Mouse (Mus musculus) urinary bladder, postnatal 25 days (tissue): ENCODE measurements at regions not wholly inside any gene's neighbourhood (a gene's known extent, or its start where the extent isn't known, plus 50 kb on each side); places are given as distances from the start of the nearest gene placed in this dataset.

Experiments used
- DNase-seq: peaks from one replicate; pipeline ENCODE4 v3.0.0; 2022; ENCODE audit warnings: low spot score

DNA sequence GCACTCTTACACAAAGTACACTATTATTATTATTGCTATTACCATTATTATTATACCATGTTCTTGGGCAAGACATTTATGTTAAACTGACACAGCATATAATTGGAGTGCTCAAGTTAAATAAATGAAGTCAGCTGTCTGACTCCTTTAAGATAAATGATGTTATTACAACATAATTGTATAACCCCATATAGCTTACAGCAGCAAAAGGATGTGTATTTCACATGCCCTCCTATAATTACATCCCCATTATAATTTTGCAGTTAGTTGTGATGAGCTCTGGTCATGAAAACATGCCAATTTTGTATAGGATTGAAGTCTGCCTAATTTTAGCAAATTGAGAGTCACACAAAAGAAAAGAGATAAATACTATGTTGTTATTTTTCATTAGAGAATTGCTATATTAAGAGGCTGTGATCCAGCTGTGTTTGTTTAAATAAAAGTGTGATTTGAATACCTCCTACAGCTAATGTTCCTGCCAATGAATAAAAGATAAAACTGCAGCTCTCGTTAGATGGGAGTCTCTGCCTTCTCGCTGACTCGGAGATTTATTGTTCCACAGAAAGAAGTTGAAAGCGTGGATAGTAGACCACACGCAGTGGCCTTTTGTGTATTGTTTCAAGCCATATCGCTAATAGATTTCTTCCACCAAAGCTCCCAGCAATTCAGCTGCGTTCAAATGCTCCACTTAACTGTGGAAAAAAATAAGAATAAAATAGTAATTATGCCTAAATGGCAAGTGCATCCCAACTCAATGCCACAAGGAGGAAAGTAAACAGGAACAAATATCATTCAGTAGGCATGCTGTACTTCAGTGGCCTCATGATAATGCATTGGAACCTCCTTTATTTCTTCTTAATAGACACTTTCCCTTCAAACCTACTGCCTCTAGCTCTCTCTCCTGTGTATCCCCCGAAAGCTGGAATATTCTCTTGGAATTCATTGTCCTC is 194.9 kb upstream of the Gm10192 start:
- DNase-seq, result no peak

DNA sequence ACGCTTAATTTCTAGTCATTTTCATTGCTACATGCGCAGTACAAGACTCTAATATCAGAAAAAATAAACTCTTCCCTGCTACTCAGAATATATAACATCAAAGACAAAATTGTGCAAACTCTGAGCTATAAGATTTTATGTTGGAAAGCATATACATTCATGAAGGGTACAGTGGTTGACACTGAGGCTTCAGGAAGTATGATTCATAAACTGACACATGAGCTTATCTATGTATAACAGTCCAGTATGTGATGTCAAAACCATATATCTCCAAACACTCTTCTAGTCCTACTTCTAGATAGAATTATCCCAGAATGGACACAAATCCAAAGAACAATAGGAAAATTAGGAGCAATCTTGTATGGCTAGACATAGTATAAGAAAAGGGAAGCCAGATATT is 177.5 kb upstream of the Gm10192 start:
- no peak for DNase-seq

DNA sequence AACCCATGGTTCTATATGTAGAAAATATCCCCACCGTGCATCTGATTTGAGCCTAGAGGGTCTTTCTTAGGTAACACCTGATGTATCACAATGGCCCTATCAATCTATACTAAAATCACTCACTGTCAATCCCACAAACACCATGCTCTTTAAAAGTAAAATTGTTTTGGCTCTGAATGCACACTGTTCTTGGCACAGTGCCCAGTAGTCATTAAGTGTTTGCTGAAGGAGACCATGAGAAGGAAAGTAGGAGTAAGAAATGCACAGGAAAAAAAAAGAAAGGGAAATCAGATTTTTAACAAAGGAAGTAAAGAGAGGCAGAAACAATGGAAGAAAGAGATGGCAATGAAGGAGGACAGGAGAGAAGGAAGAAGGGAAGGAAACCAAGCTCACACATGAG is 175.0 kb upstream of the Gm10192 start:
- no peak for DNase-seq

DNA sequence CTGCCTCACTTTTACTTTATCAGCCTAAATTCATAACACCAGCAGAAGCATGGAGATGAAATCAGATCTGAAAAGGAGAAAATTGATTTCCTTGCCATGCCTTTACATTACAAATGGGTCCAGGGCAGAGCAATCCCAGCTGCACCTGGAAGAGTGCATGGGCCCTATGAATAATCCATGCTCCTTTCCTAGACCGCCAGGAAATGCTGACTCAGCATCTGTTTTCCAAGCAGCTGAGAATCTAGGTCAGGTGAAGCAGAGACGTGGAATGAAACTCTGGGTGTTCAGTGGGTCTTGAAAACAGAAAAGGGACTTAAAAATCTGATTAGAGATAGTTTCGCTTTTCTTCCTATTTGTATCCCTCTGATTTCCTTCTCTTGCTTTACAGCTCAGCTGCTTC is 163.8 kb upstream of the Gm10192 start:
- no peak for DNase-seq

DNA sequence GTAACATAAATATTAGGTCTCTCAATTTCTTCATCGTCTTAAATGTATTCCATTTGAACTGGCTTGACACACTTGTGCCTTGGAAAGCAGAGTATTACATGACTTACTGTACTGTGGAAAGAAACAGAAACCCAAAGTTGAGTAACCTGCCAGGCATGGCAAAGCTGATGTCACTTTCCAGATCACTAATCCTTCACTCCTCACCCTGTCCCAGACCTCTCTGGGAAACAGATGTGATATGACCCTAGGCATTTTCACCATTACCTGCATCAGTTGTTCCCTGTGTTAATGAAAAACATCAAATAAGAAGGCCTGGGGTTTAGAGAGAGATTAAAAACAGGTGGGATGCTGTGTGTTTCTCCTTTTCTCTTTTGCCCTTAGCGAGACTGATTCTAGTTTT is 161.4 kb upstream of the Gm10192 start:
- no peak for DNase-seq

DNA sequence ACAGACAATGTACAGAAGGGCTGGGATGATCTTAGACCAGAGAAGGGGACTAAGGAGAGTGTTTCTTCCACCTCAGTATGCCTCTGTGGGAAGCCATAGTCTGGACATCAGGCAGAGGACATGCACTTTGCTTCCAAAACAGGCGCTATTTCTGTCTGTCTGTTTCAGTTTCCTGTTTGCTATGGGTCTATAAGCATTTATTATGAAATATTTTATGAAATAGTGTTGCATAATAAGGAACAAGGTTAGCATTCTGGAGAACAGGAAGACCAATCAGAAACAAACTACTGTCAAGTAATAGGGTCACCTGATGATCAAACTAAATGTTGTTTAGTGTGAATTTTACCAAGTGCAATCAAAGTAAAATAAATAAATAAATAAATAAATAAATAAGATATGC is 160.4 kb upstream of the Gm10192 start:
- no peak for DNase-seq
